Mouse (Mus musculus) midbrain, embryonic 11.5 days (tissue): Measurements from ENCODE around the gene Gadd45b. TPM values are rescaled to one million over a fixed set of nuclear protein-coding genes. Genes with fewer than 3 reads are reported as not detected.

Source experiments
- ATAC-seq: fragments of 200-750 bp; cut with Nextera tagmentation; 2 replicates; pipeline ENCODE4 v1.8.0; 2017; ENCODE audit warnings: moderate TSS enrichment, moderate library complexity; ENCODE audit not compliant: low FRiP score
- DNase-seq: peaks from one replicate; pipeline ENCODE4 v3.0.0; 2015; ENCODE audit warnings: low spot score; ENCODE audit errors: missing footprints
- H3K27ac ChIP-seq: fragments of 300-500 bp; sonication (generic); 2 replicates; pipeline ENCODE4 v1.5.1; 2014; ENCODE audit warnings: low read depth, low read length
- H3K27me3 ChIP-seq: fragments of 300-500 bp; sonication (generic); 2 replicates; pipeline ENCODE4 v1.6.1; 2014; ENCODE audit warnings: mild to moderate bottlenecking, low read length, moderate library complexity, mixed read lengths; ENCODE audit not compliant: control insufficient read depth, insufficient read depth
- H3K36me3 ChIP-seq: fragments of 300-500 bp; sonication (generic); 2 replicates; pipeline ENCODE4 v1.6.1; 2014; ENCODE audit warnings: mild to moderate bottlenecking, low read length, moderate library complexity, mixed read lengths; ENCODE audit not compliant: control insufficient read depth, insufficient read depth
- H3K4me1 ChIP-seq: fragments of 300-500 bp; sonication (generic); 2 replicates; pipeline ENCODE4 v1.6.1; 2014; ENCODE audit warnings: low read length; ENCODE audit not compliant: control insufficient read depth, insufficient read depth
- H3K4me2 ChIP-seq: fragments of 300-500 bp; sonication (generic); 2 replicates; pipeline ENCODE4 v1.6.1; 2014; ENCODE audit warnings: mild to moderate bottlenecking, moderate library complexity
- H3K4me3 ChIP-seq: fragments of 300-500 bp; sonication (generic); 2 replicates; pipeline ENCODE4 v1.5.1; 2014; ENCODE audit warnings: low read depth, low read length
- H3K9ac ChIP-seq: fragments of 300-500 bp; sonication (generic); 2 replicates; pipeline ENCODE4 v1.6.1; 2014; ENCODE audit warnings: low read length
- H3K9me3 ChIP-seq: fragments of 300-500 bp; sonication (generic); 2 replicates; pipeline ENCODE4 v1.6.1; 2016; ENCODE audit warnings: low read length; ENCODE audit not compliant: control insufficient read depth
- WGBS: fragments of 180-500 bp; shearing (Covaris S2); extraction: QIAGEN DNeasy Blood & Tissue Kit; methylation state at CpG from one replicate; pipeline ENCODE4 v1.1.7; 2014; 5-methylcytosine and 5-hydroxymethylcytosine counted together
- polyA plus RNA-seq: library from polyadenylated mRNA; unstranded; fragments of >200 nt; fragmentation: Nextera tagmentation; extraction: Ambion mirVana; gene quantifications from 2 replicates; pipeline ENCODE4 v1.2.1, GENCODE M21; 2014

The Gadd45b gene
- polyA plus RNA-seq, 1 experiment from 2014 or later = 10.1 TPM

- H3K9ac ChIP-seq = no peak overlapping the region
- H3K4me3 ChIP-seq = no peak overlapping the region
- ATAC-seq = no peak
- H3K9me3 ChIP-seq = no peaks in the 10 kb centered on the region
- peak; percentile 28 for DNase-seq
- no peak overlapping the region for H3K27ac ChIP-seq
- H3K4me1 ChIP-seq = no peaks in the 10 kb centered on the region
- no peaks in the 10 kb centered on the region for H3K36me3 ChIP-seq
- WGBS = 85% methylated on average over 1 of the region's 1 CpGs
- no peaks in the 10 kb centered on the region for H3K27me3 ChIP-seq
- H3K4me2 ChIP-seq = no peak overlapping the region
Measured at GRCm38 (mm10) chr10:80973722-80974121, 43.8 kb downstream of the Gadd45b start.

- Histone ChIP-seq H3K4me3 (no peak overlapping the region), H3K27me3 (no peaks in the 10 kb centered on the region), H3K9me3 (no peaks in the 10 kb centered on the region), H3K36me3 (no peaks in the 10 kb centered on the region), H3K4me2 (no peak overlapping the region), H3K27ac (no peak overlapping the region), H3K4me1 (no peaks in the 10 kb centered on the region), H3K9ac (no peak overlapping the region)
- DNase-seq = no peak
- no peak for ATAC-seq
- 95% methylated on average over 11 of the region's 11 CpGs for WGBS
Measured at GRCm38 (mm10) chr10:80975478-80975877, 45.6 kb downstream of the Gadd45b start.

- H3K27me3 ChIP-seq = peaks cover 22% of the 10 kb centered on the region
- DNase-seq = no peak
- no peak overlapping the region for H3K27ac ChIP-seq
- no peaks in the 10 kb centered on the region for H3K36me3 ChIP-seq
- H3K4me3 ChIP-seq = no peak overlapping the region
- H3K9ac ChIP-seq = no peak overlapping the region
- H3K4me1 ChIP-seq = peaks cover 7% of the 10 kb centered on the region
- ATAC-seq = no peak
- WGBS = 57% methylated on average over 7 of the region's 7 CpGs
- no peak overlapping the region for H3K4me2 ChIP-seq
- no peaks in the 10 kb centered on the region for H3K9me3 ChIP-seq
Measured at GRCm38 (mm10) chr10:80981564-80982112, 51.8 kb downstream of the Gadd45b start.

Other genes with a start within 250 kb of the Gadd45b start
- gene Mob3a, start 228.1 kb upstream of the Gadd45b start, polyA plus RNA-seq = 50.2 and 52.7 TPM in 2 replicates
- 6.7 and 6.9 TPM in 2 replicates for gene Izumo4, start 227.9 kb upstream of the Gadd45b start, polyA plus RNA-seq
- gene Ap3d1, start 187.8 kb upstream of the Gadd45b start, polyA plus RNA-seq = 63.2 and 68.4 TPM in 2 replicates
- gene Dot1l, start 174.9 kb upstream of the Gadd45b start, polyA plus RNA-seq = 15.4 and 18.8 TPM in 2 replicates
- gene Sf3a2, start 131.9 kb upstream of the Gadd45b start, polyA plus RNA-seq = 92.2 and 104 TPM in 2 replicates
- 138 and 151 TPM in 2 replicates for gene Plekhj1, start 131.4 kb upstream of the Gadd45b start, polyA plus RNA-seq
- not detected in 2 replicates for gene Amh, start 124.8 kb upstream of the Gadd45b start, polyA plus RNA-seq
- gene Jsrp1, start 116.6 kb upstream of the Gadd45b start, polyA plus RNA-seq = 0.38 and 0.80 TPM in 2 replicates
- 1,723 and 1,824 TPM in 2 replicates for gene Oaz1, start 103.4 kb upstream of the Gadd45b start, polyA plus RNA-seq
- 0.23 and 0.55 TPM in 2 replicates for gene Lingo3, start 86.0 kb upstream of the Gadd45b start, polyA plus RNA-seq
- 248 and 290 TPM in 2 replicates for gene Lsm7, start 74.9 kb upstream of the Gadd45b start, polyA plus RNA-seq
- gene Sppl2b, start 74.8 kb upstream of the Gadd45b start, polyA plus RNA-seq = 19.7 and 24.0 TPM in 2 replicates
- not detected in 2 replicates for gene Tmprss9, start 58.2 kb upstream of the Gadd45b start, polyA plus RNA-seq
- 321 and 347 TPM in 2 replicates for gene Timm13, start 29.1 kb upstream of the Gadd45b start, polyA plus RNA-seq
- 19.4 and 19.7 TPM in 2 replicates for gene Lmnb2, start 11.8 kb upstream of the Gadd45b start, polyA plus RNA-seq
- 6.6 and 7.0 TPM in 2 replicates for gene Gng7, start 84.9 kb downstream of the Gadd45b start, polyA plus RNA-seq
- 3.1 and 3.3 TPM in 2 replicates for gene Diras1, start 95.6 kb downstream of the Gadd45b start, polyA plus RNA-seq
- gene Slc39a3, start 107.4 kb downstream of the Gadd45b start, polyA plus RNA-seq = 9.1 and 10.1 TPM in 2 replicates
- gene Sgta, start 130.1 kb downstream of the Gadd45b start, polyA plus RNA-seq = 200 and 232 TPM in 2 replicates
- gene Thop1, start 140.0 kb downstream of the Gadd45b start, polyA plus RNA-seq = 44.1 and 51.4 TPM in 2 replicates
- 0.08 and 0.34 TPM in 2 replicates for gene Creb3l3, start 168.8 kb downstream of the Gadd45b start, polyA plus RNA-seq
- gene Map2k2, start 175.8 kb downstream of the Gadd45b start, polyA plus RNA-seq = 189 and 210 TPM in 2 replicates
- 5.3 and 5.6 TPM in 2 replicates for gene Zbtb7a, start 205.1 kb downstream of the Gadd45b start, polyA plus RNA-seq
- 42.1 and 46.5 TPM in 2 replicates for gene Pias4, start 237.8 kb downstream of the Gadd45b start, polyA plus RNA-seq
- 398 and 422 TPM in 2 replicates for gene Eef2, start 246.6 kb downstream of the Gadd45b start, polyA plus RNA-seq